Mouse (Mus musculus): Measurements from ENCODE around the gene Jrkl. TPM values are rescaled to one million over a fixed set of nuclear protein-coding genes. Genes with fewer than 3 reads are reported as not detected.

Jrkl gene
- polyA plus RNA-seq, 1 experiment from 2014 or later, result 6.2 TPM

DNA sequence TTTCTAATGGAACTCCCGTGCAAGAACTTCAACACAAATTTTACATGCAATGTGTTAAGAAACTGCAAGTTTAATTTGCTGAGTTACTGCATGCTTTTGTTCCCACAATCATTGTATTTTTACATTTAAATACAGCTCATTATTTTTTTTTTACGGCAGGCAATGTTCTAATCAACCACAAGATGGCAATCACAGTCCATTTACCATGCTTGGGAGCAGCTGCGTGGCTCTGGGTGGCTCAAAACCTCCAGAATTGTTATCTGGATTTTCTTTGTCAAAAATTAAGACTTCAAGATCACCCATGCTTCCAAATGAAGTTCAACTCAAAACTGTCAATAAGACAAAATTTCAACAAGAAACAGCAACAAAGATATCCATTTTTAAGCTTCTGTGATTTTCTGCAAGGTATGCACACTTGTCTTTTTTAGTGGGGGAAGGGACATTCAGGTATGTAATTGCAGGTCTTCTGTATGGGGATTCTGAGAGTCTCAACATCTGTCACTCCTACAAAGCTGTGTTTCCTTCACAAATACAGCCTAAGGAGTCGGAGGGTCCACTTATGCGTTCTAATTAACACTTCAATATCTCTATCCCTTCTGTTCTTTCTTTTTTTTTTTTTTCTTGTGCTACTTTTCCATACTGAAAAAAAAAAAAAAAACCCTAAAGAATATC is 13.9 kb downstream of the Jrkl start:
- Histone ChIP-seq H3K4me2 (ENCODE audit: low read depth, low read length) (no peak overlapping the region), H3K27me3 (replicated peaks; ENCODE audit: control insufficient read depth, insufficient read depth, low read length) (no peaks in the 10 kb centered on the region), H3K4me3 (ENCODE audit: low read length) (no peak overlapping the region), H3K27ac (ENCODE audit: low read length) (no peak overlapping the region), H3K9ac (ENCODE audit: low read depth, low read length) (no peak overlapping the region), H3K36me3 (ENCODE audit: control insufficient read depth, insufficient read depth, low read length) (no peaks in the 10 kb centered on the region), H3K4me1 (ENCODE audit: control insufficient read depth, insufficient read depth, low read length) (no peaks in the 10 kb centered on the region), H3K9me3 (ENCODE audit: control insufficient read depth, low read length) (no peaks in the 10 kb centered on the region)
- ATAC-seq, result no peak
- WGBS, result 18% methylated on average over 5 of the region's 5 CpGs

DNA sequence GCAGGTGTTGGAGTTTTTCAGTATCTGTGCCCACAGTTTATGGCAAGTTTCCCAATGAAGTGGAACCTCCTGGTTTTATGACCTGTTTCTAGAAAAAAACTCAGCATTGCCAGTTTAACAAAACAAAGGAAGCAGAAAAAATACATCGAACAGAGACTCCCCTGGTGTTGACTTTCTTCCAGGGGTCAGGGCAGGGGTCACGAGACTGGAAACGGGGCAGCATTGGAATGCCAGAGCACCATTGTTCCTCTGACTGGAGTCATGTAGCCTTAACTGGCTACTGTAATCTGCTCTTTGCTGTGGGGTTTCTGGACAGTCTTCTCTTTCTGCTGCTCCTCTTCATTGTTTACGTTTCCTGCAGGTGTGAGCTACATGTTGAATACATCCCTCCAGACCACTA is 15.1 kb downstream of the Jrkl start:
- Histone ChIP-seq H3K27me3 (replicated peaks; ENCODE audit: control insufficient read depth, insufficient read depth, low read length) (no peaks in the 10 kb centered on the region), H3K27ac (ENCODE audit: low read length) (no peak overlapping the region), H3K36me3 (ENCODE audit: control insufficient read depth, insufficient read depth, low read length) (no peaks in the 10 kb centered on the region), H3K4me1 (ENCODE audit: control insufficient read depth, insufficient read depth, low read length) (no peaks in the 10 kb centered on the region), H3K9ac (ENCODE audit: low read depth, low read length) (no peak overlapping the region), H3K4me2 (ENCODE audit: low read depth, low read length) (no peak overlapping the region), H3K9me3 (ENCODE audit: control insufficient read depth, low read length) (no peaks in the 10 kb centered on the region), H3K4me3 (ENCODE audit: low read length) (no peak overlapping the region)
- no peak for ATAC-seq
- 7% methylated on average over 4 of the region's 4 CpGs for WGBS

GRCm38 (mm10) chr9:13225872-13226271 is 19.8 kb downstream of the Jrkl start:
- Histone ChIP-seq H3K4me2 (ENCODE audit: low read depth, low read length) (no peak overlapping the region), H3K27ac (ENCODE audit: low read length) (no peak overlapping the region), H3K4me3 (ENCODE audit: low read length) (no peak overlapping the region), H3K4me1 (ENCODE audit: control insufficient read depth, insufficient read depth, low read length) (no peaks in the 10 kb centered on the region), H3K9ac (ENCODE audit: low read depth, low read length) (no peak overlapping the region), H3K27me3 (replicated peaks; ENCODE audit: control insufficient read depth, insufficient read depth, low read length) (no peaks in the 10 kb centered on the region), H3K9me3 (ENCODE audit: control insufficient read depth, low read length) (no peaks in the 10 kb centered on the region), H3K36me3 (ENCODE audit: control insufficient read depth, insufficient read depth, low read length) (no peaks in the 10 kb centered on the region)
- ATAC-seq, result no peak
- 86% methylated on average over 1 of the region's 1 CpGs for WGBS

GRCm38 (mm10) chr9:13206369-13206768 is 39.3 kb downstream of the Jrkl start:
- no peak overlapping the region for H3K4me2 ChIP-seq (ENCODE audit: low read depth, low read length)
- 73% methylated on average over 2 of the region's 2 CpGs for WGBS
- no peaks in the 10 kb centered on the region for H3K27me3 ChIP-seq (replicated peaks; ENCODE audit: control insufficient read depth, insufficient read depth, low read length)
- no peak overlapping the region for H3K4me3 ChIP-seq (ENCODE audit: low read length)
- no peaks in the 10 kb centered on the region for H3K9me3 ChIP-seq (ENCODE audit: control insufficient read depth, low read length)
- no peak overlapping the region for H3K27ac ChIP-seq (ENCODE audit: low read length)
- H3K9ac ChIP-seq (ENCODE audit: low read depth, low read length), result no peak overlapping the region
- ATAC-seq, result no peak
- H3K4me1 ChIP-seq (ENCODE audit: control insufficient read depth, insufficient read depth, low read length), result no peaks in the 10 kb centered on the region
- no peaks in the 10 kb centered on the region for H3K36me3 ChIP-seq (ENCODE audit: control insufficient read depth, insufficient read depth, low read length)

- Histone ChIP-seq H3K4me1 (ENCODE audit: control insufficient read depth, insufficient read depth, low read length) (no peaks in the 10 kb centered on the region), H3K4me3 (ENCODE audit: low read length) (no peak overlapping the region), H3K27ac (ENCODE audit: low read length) (no peak overlapping the region), H3K9ac (ENCODE audit: low read depth, low read length) (no peak overlapping the region), H3K36me3 (ENCODE audit: control insufficient read depth, insufficient read depth, low read length) (no peaks in the 10 kb centered on the region), H3K4me2 (ENCODE audit: low read depth, low read length) (no peak overlapping the region), H3K9me3 (ENCODE audit: control insufficient read depth, low read length) (no peaks in the 10 kb centered on the region), H3K27me3 (replicated peaks; ENCODE audit: control insufficient read depth, insufficient read depth, low read length) (no peaks in the 10 kb centered on the region)
- WGBS, result 81% methylated on average over 5 of the region's 5 CpGs
- no peak for ATAC-seq
These were observed 41.9 kb downstream of the Jrkl start for GRCm38 (mm10) chr9:13203681-13204080.

- ATAC-seq, result no peak
- Histone ChIP-seq H3K27ac (ENCODE audit: low read length) (no peak overlapping the region), H3K4me1 (ENCODE audit: control insufficient read depth, insufficient read depth, low read length) (no peaks in the 10 kb centered on the region), H3K4me3 (ENCODE audit: low read length) (no peak overlapping the region), H3K36me3 (ENCODE audit: control insufficient read depth, insufficient read depth, low read length) (no peaks in the 10 kb centered on the region), H3K9ac (ENCODE audit: low read depth, low read length) (no peak overlapping the region), H3K4me2 (ENCODE audit: low read depth, low read length) (no peak overlapping the region), H3K9me3 (ENCODE audit: control insufficient read depth, low read length) (no peaks in the 10 kb centered on the region), H3K27me3 (replicated peaks; ENCODE audit: control insufficient read depth, insufficient read depth, low read length) (no peaks in the 10 kb centered on the region)
- 72% methylated on average over 1 of the region's 1 CpGs for WGBS
These were observed 42.5 kb downstream of the Jrkl start for GRCm38 (mm10) chr9:13203109-13203508.

- H3K4me2 ChIP-seq (ENCODE audit: low read depth, low read length), result no peak overlapping the region
- H3K9me3 ChIP-seq (ENCODE audit: control insufficient read depth, low read length), result no peaks in the 10 kb centered on the region
- 48% methylated on average over 3 of the region's 3 CpGs for WGBS
- ATAC-seq, result no peak
- H3K36me3 ChIP-seq (ENCODE audit: control insufficient read depth, insufficient read depth, low read length), result no peaks in the 10 kb centered on the region
- H3K4me3 ChIP-seq (ENCODE audit: low read length), result no peak overlapping the region
- no peaks in the 10 kb centered on the region for H3K27me3 ChIP-seq (replicated peaks; ENCODE audit: control insufficient read depth, insufficient read depth, low read length)
- no peak overlapping the region for H3K9ac ChIP-seq (ENCODE audit: low read depth, low read length)
- H3K4me1 ChIP-seq (ENCODE audit: control insufficient read depth, insufficient read depth, low read length), result no peaks in the 10 kb centered on the region
- no peak overlapping the region for H3K27ac ChIP-seq (ENCODE audit: low read length)
These were observed 45.5 kb downstream of the Jrkl start for GRCm38 (mm10) chr9:13200079-13200478.

GRCm38 (mm10) chr9:13195762-13196161 is 49.9 kb downstream of the Jrkl start:
- Histone ChIP-seq H3K4me3 (ENCODE audit: low read length) (no peak overlapping the region), H3K4me1 (ENCODE audit: control insufficient read depth, insufficient read depth, low read length) (no peaks in the 10 kb centered on the region), H3K9me3 (ENCODE audit: control insufficient read depth, low read length) (no peaks in the 10 kb centered on the region), H3K27me3 (replicated peaks; ENCODE audit: control insufficient read depth, insufficient read depth, low read length) (no peaks in the 10 kb centered on the region), H3K9ac (ENCODE audit: low read depth, low read length) (no peak overlapping the region), H3K4me2 (ENCODE audit: low read depth, low read length) (no peak overlapping the region), H3K27ac (ENCODE audit: low read length) (no peak overlapping the region), H3K36me3 (ENCODE audit: control insufficient read depth, insufficient read depth, low read length) (no peaks in the 10 kb centered on the region)
- WGBS, result 6% methylated on average over 7 of the region's 7 CpGs
- no peak for ATAC-seq

GRCm38 (mm10) chr9:13195268-13195667 is 50.4 kb downstream of the Jrkl start:
- H3K4me3 ChIP-seq (ENCODE audit: low read length), result no peak overlapping the region
- H3K36me3 ChIP-seq (ENCODE audit: control insufficient read depth, insufficient read depth, low read length), result no peaks in the 10 kb centered on the region
- H3K9me3 ChIP-seq (ENCODE audit: control insufficient read depth, low read length), result no peaks in the 10 kb centered on the region
- H3K27ac ChIP-seq (ENCODE audit: low read length), result no peak overlapping the region
- WGBS, result under 1% methylated on average over 4 of the region's 4 CpGs
- H3K27me3 ChIP-seq (replicated peaks; ENCODE audit: control insufficient read depth, insufficient read depth, low read length), result no peaks in the 10 kb centered on the region
- H3K4me2 ChIP-seq (ENCODE audit: low read depth, low read length), result no peak overlapping the region
- ATAC-seq, result no peak
- no peak overlapping the region for H3K9ac ChIP-seq (ENCODE audit: low read depth, low read length)
- no peaks in the 10 kb centered on the region for H3K4me1 ChIP-seq (ENCODE audit: control insufficient read depth, insufficient read depth, low read length)

DNA sequence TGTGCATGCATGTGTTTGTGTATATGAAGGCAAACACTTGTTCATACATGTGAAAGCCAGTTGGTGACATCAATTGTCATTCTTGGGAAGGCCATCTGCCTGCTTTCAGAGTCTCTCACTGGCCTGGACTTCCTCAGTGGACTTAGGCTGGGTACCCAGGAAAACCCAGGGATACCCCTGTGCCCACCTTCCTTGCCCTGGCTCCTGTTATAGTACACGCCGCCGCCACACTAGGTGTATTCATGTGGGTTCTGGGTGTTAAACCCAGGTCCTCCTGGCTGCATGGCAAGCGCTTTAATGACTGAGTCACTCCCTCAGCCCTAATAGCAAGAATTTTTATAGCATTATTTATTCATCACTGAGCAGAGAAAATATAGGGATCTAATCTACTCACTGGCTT is 51.0 kb downstream of the Jrkl start:
- H3K4me1 ChIP-seq (ENCODE audit: control insufficient read depth, insufficient read depth, low read length), result no peaks in the 10 kb centered on the region
- no peak overlapping the region for H3K4me3 ChIP-seq (ENCODE audit: low read length)
- no peak overlapping the region for H3K27ac ChIP-seq (ENCODE audit: low read length)
- no peaks in the 10 kb centered on the region for H3K27me3 ChIP-seq (replicated peaks; ENCODE audit: control insufficient read depth, insufficient read depth, low read length)
- H3K36me3 ChIP-seq (ENCODE audit: control insufficient read depth, insufficient read depth, low read length), result no peaks in the 10 kb centered on the region
- no peak for ATAC-seq
- WGBS, result 82% methylated on average over 4 of the region's 4 CpGs
- no peak overlapping the region for H3K4me2 ChIP-seq (ENCODE audit: low read depth, low read length)
- no peak overlapping the region for H3K9ac ChIP-seq (ENCODE audit: low read depth, low read length)
- H3K9me3 ChIP-seq (ENCODE audit: control insufficient read depth, low read length), result no peaks in the 10 kb centered on the region

Measured in intestine, embryonic 16.5 days (tissue).